Mouse (Mus musculus) T-helper 17 cell (primary cell): ENCODE results near the gene Pbx3.

ENCODE experiments used
- in situ Hi-C, 2 experiments: fragments of 300-600 bp; cut with MboI, MseI; formaldehyde crosslinking; loops; 1 replicate in 1 of 2; 2 replicates in 1 of 2; pipeline ENCODE4 v1.15.1; 2025; ENCODE audit warnings: high pct_unique_total_duplicates in 2 of 2

Pbx3 gene

DNA sequence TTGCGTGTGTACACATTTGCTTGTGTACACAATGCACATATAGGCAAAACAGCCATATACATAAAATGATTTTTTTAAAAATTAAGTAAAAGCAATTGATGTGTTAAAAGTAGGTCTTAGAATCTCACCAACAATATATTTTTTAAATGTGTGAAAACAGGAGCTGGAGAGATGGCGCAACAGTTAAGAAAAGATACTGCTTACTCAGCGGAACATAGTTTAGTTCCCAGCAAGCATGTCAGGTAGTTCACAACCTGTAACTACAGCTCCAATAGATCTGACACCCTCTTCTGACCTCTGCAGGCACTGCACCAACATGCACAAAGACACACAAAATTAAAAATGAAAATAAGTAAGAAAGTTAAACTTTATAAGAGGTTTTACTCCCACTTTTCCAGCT is 74.7 kb downstream of the Pbx3 start:
- in situ Hi-C loops, result no loop called here

DNA sequence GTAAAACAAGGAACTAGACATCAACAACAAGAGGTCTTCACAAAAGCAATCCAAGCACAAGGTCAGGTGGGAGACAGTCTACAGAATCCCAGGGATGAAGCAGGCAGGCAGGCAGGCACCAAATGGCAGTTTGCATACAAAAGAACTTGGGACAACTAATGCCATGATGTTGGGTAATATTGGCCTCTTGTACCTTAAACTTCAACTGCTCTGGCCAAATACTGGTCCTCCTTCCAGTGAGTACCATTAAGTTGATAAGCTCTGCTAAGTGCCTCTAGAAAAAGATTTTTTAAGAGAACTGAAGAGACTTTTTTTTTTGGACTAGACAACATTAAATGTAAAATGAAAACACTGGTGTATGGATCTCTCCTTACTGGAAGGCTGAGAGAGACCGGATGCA is 83.2 kb downstream of the Pbx3 start:
- in situ Hi-C loops, result no loop called here

DNA sequence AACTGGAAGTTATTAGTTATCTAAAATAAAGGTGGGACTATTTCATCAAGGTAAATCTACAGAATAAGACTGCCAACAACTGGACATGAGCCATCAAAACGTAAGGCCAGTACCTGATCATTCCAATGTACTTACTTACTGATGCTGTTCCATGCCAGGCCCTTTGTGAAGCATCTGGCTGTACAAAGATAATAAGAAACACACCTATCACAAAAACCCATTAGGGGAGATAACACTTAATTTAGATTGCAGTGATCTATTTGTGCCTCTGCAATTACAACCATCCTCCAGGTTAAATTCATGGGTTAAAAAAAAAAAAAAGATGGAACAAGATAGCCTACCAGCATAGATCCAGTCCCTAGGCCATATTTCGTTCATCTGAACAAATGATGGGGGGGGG is 88.7 kb downstream of the Pbx3 start:
- in situ Hi-C loops, result no loop called here

DNA sequence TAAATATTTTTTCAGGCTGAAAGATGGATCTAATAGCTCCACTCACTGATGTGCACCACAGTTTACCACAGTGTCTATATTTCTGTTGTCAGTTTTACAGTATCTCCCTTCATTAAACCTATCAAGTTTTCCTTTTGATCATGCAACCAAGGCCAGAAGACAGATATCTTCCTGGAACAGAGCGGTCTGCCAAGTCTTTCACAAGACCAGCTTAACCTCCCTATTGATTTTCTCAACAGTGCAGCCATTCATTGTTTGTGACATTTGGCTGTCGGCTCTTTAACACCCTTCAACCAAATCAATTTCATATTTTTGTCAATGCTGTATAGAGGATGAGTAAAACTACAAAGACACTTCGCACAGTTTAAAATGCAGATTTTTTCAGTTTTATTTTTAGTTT is 91.9 kb downstream of the Pbx3 start:
- in situ Hi-C loops, result no loop called here

DNA sequence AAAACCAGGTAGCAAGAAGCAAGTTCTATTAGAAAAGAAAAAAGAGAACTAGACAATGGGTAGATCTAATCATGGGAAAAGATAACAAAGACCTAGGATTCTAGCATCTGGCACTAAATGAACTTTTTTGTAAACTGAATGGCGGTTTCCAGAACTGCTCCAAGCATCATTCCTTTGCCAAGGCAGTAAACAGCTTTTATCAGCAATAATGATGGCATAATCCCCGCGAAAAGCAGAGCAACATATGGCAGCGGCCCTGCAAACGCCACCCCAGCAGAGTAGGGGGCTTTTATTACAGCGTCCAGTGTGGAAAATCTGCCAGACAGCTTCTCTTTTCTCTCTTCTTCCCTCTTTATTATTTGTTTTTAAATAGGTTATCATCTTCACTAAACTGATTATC is 93.2 kb downstream of the Pbx3 start:
- in situ Hi-C loops, result no loop called here

DNA sequence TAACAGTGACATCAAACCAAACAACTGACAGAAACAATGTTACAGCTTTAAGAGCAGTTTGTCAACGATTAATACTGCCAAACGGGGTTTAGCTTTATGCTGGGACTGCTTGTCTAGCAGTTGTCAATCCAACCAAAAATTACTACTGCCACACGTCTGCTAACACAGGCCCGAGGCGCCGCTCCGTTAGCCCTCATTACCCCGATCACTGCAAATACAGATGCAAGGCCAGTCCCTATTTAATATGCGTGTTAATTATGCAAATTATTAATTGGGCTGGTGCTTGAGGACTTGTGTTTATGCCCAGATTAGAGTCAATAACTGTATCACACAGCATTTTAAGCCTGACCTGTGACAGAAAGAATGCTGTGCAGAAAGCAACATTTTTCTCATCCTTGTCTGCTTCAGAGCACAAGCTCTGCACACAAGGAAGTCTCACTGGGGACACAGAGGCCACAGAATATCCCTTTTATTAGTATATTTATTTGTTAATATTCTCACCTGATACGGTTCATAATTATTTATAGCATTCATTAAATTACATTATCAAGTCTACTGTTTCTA is 97.2 kb downstream of the Pbx3 start:
- in situ Hi-C loops, result no loop called here

DNA sequence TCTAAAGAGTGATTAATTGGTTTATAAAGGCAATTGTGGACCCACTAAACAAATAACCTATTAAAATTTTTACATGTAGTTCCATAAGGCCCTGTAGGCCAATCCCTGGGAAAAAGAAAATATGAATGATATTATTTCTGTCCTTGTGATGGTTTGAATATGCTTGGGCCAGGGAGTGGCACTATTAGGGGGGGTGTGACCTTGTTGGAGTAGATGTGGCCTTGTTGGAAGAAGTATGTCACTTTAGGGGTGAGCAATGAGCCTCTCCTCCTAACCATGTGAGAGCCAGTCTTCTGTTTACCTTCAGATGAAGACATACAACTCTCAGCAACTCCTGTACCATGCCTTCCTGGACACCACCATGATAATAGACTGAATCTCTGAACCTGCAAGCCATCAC is 110.9 kb downstream of the Pbx3 start:
- in situ Hi-C loops, result no loop called here

DNA sequence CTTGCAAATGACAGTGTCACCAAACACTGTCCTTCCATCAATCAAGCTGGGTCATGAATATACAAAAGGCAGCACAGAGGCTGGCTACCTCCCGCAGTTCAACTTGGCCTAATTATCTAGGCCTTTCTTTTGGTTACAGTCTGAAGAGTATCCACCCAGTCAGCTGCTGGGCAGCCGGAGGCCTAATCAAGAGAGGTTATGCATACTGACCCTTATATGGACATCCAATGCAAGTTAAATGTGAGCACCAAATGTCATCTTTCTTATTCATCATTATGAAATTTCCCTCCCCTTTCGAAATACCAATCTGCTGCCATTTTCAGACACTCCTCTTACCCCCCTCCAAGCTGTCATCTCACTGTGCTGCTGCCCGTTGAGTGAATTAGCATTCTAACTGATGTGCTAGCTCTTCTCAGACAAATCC is 112.3 kb downstream of the Pbx3 start:
- in situ Hi-C loops, result no loop called here

DNA sequence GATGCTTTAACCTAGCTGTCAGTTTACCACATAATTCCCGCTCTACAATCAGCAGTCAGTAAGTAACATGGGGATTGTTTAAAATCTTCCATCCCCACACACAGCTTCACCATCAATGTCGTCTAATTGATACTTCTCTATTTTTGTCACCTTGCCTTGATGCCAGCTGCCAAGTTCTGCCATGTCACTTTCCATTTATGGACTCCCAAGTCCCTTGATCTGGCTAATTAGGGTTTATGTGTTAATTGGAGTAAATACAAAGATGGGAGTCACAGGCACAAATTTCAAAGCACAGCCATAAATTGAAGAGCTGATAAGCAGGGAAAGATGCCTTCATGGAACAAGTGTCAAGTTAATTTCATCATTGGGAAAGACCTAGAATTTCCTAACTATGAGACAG is 114.7 kb downstream of the Pbx3 start:
- in situ Hi-C loops, result no loop called here

DNA sequence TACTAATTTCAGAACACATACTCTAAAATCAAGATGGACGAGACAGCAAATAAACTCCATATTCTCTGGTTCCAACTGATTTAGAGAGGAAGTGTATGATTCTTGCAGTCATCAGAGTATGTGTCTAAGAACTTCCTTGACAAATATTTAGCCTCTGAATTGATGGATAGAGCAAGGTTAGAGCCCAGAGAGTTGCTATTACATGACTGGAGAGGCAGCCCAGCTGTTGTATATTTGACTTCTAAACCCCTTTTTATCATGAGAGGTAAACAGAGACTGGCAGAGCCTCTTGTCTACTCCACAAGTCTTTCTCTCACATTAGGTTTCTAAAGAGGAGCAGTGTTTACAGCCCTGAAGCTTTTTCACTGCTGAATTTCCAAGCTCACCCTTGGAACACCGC is 115.3 kb downstream of the Pbx3 start:
- in situ Hi-C loops, result no loop called here

DNA sequence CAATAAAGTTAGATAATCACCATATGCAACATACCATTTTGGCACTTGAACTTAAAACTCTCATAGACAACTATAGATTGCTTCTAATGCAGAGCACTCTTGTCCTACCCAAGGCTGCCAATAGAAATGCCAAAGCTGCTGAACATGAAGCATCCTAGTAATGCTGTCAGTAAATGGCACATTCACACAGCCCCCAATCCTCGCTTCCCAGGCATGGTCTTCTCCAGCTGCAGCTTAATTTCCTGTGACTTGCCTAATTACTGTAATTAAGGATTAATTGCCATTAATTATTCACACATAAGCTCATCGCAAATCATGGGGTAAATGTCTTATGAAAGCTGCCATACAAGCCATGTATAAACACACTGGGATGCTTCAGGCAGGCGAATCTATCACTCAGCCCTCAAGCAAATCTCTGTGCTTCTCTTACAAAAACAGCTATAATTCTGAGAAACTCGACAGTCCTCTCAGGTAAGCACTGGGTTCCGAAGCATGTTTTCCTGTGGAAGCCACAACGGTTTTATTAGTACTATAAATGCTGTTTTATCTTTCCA is 116.9 kb downstream of the Pbx3 start:
- in situ Hi-C loops, result no loop called here

DNA sequence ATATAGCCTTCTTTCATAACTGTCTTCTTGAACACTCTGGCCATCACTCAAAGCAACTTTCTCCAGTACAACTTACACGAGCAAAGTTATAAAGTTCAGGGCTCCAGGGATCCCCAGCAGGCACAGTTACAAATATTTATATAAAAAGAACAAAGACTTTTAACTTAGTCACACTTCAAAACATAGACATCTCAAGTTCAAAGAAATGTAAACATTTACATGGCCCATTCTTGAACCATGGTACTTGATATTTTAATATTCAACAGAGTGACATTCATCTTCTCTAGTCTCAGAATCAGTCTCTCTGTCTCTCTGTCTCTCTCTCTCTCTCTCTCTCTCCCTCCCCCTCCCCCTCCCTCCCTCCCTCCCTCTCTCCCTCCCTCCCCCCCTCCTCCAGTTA is 119.3 kb downstream of the Pbx3 start:
- in situ Hi-C loops, result no loop called here

DNA sequence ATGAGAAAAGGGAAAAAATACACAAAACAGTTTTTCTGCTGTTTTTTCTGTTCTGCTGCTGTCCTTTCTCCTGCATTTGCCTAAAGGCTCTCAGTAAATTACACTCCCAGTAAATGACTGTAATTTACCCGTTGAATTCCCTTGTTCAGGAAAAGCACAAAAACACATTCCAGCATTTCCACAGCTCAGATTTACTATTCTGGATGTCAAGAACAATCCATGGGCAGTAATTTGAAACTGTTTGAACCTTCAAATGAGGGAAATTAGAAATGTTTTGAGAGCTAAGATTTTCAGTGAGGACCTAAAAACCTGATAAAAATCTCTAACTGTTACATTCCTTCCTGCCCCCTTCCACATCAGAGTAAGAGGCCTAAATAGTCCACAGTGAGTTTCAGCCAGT is 119.8 kb downstream of the Pbx3 start:
- in situ Hi-C loops, result no loop called here

DNA sequence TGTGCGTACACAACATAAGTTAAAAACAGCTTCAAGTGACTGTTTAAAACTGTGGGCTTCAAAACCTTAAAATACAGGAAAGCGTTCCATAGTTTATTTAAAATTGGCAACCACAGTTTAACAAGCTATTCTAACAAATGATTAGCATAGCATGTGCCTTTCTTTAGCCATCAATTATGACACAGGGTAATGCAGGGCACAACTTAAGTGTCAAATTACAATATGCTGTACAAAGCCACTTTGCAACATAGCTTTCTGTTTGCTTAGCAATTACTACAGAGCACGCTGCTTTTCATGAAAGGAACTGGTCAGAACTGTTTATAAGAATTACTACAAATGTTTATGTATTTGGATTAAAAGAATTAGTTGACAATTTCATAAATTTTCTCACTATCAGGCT is 120.7 kb downstream of the Pbx3 start:
- in situ Hi-C loops, result no loop called here

DNA sequence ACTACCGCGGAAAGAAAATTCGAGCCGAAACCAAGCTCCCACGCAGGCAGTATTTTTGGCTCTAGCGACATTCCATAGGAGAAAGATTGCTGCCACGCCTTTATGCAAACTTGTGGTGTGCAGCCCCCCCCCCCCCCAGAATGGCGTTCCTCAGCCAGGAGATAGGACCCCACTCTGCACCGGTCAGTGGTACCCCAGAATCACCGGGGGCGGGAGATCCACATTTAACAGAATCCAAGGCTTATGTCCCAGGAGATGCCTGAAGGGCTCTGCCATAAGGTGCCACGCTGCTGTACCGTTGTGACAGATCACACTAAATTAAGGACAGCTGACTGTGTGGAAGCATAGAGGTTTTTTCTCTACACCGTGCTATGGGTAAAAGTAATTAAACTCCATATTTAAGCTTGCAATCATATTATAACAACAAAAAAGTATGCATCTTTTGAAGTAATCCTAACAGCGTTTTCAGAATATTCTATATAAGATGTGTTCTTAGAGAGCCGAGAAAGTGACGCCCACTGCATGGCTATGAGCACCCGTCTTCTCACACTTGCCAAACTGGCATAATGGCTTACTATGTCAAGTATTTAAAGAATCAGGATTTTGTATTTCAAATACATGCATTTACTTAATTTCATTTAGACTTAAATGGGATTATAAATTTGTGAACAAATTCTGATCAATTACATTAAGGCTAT is 122.8 kb downstream of the Pbx3 start:
- in situ Hi-C loops, result no loop called here

DNA sequence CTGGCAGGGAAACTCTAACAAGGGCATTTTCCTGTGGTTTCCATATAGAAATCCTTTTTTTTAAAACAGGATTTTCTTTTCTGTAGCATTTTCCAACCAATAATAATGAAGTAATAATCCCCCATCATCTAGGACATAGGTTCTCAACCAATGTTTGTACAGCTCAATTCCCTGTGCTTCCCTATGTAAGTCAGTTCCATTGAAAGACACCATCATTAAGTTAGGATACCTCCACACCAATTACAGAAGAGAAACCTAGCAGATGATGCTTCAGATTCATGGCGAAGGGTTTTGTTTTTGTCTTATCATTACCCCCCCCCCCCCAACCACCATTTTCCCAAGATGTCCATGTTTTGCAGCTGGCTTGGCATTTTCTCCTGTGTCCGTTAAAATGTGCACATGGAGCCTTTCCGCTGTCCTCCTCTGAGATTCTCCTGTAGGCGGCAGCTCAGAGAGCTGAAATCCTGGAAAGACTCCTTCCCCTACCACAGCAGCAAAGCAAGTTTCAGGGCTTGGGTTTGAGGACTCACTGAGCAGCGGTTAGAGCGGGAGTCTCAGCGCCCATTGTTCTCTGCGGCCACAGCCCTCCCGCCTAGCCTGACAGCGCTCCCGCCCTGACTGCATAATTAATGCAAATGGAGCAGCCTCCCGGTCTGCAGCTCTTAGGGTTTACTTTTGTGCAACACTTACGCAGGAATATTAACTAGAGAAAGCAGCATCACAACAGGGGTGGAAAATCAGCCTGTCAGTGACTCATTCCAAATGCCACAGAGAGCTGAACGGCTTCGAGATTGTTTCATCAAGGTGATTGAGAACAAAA is 123.6 kb downstream of the Pbx3 start:
- in situ Hi-C loops, result no loop called here

DNA sequence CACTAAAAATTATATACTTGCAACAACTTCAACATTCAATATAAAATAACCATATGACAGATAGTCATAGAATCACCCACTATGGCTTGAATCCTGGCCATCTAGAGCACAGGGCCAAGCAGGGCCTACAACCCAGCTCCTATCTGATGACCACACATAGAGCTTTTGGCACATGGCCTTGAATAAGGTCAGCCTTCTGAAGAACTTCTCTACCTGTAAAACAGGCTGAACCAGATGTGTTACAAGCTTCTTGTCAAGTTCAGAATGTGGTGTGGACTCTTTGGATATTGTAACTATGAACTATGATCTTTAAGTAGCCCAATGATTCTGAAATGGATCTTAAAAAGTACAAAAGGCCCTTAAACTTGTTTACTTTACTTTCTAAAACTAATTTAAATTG is 132.1 kb downstream of the Pbx3 start:
- in situ Hi-C loops, result no loop called here

DNA sequence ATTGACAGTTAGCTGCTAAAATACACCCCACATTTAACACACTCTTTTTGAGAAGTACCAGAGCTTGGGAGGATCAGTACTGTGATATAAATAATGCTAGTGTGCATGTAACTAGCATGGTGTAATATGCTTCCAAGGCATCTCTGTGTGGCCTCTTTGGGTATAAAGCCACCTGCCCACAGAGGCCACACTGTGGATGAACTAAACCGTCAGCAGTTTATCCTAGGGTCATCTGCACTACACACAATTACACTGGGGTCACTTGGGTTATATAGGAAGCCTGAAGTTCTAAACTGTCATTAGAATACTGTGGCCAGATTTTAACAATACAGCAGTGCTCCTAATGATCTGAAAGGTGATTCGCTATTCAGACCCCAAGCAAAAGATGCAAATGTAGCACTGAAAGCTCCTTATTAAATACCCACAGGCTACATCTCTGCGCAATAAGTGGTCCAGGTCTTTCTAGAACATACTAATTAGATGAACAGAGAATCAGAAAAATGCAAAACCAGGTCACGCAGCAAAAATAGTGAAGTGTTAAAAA is 133.6 kb downstream of the Pbx3 start:
- in situ Hi-C loops, result no loop called here

DNA sequence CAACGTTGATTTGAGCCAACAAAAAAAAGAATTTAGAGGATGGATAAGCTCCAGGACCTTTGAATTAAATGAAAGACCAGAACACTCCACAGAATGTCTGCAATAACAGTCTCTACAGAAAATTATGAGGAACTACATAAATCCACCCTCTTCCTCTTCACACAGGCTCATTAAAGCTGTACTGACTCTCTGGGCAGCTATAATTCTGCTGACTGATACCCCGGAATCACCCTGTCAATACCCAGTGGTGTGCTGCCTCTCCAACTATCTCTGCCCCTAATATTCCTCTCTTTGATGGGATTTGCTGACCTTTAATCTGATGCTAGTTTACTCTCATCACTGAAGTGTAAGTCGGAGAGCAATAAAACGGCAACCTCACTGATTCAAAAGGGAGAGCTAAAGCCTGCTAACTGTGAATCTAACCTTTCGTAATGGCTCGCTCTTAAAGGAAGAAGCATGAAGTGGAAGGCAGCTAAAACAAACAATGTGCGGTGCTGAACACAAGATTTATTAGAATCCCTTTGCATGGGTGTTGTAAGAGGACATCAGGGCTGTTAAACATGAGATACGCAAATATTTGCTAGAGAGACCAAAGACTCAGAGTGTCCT is 137.4 kb downstream of the Pbx3 start:
- in situ Hi-C loops, result no loop called here

DNA sequence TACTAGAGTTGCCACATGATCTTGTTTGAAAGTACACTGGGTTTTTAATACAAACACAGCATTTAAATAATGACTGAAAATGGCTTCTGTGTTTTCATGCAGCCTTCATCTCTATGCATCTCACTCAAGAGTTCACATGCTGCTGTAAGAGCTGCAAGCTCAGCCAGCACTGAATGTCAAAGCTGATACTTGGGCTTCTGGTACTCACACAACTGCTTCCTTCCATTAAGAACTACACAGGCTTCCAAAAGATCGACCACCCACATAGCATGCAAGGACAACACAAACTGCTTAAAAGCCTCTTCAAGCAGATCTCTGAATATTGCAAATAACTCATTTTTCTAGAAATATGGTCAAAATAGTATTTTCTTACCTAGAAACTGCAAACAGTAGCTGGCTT is 138.7 kb downstream of the Pbx3 start:
- in situ Hi-C loops, result no loop called here

DNA sequence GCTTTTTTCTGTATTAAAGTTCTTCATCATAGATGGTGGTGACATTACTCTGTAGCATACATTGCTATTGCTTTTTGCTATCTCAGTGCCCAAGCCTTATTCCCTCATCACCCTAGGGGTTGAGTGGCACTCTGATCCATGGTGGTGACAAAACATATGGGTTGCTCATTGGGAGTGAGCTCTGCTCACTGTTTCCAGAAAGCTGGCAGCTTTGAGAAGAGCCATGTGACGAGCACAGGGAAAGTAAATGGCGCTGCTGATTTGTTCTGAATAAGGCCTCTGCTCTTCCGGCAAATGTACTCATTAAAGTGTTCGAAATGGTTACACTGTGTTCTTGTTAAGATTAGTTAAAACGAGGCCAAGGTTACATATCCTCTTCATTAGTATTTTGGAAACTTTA is 139.7 kb downstream of the Pbx3 start:
- in situ Hi-C loops, result no loop called here

DNA sequence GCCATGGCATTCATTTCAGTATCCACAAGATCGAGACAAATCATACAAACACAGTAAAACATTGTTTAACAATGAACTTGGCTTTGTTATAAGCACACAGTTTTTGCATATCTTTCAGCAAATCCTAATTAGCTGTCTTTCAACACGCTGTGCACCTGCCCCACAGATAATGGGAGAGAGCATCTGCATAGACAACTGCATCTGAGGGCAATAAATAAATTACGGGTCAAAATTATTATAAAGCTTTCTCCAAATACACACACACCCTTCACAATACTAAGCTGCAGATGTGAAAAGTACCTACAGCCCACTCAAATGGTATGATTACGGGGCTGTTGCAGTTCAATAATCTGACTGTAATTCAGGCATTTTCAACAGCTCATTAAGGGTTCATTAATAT is 145.3 kb downstream of the Pbx3 start:
- in situ Hi-C loops, result no loop called here
